Mouse (Mus musculus): Measurements from ENCODE around the gene Slc25a26.

DNA sequence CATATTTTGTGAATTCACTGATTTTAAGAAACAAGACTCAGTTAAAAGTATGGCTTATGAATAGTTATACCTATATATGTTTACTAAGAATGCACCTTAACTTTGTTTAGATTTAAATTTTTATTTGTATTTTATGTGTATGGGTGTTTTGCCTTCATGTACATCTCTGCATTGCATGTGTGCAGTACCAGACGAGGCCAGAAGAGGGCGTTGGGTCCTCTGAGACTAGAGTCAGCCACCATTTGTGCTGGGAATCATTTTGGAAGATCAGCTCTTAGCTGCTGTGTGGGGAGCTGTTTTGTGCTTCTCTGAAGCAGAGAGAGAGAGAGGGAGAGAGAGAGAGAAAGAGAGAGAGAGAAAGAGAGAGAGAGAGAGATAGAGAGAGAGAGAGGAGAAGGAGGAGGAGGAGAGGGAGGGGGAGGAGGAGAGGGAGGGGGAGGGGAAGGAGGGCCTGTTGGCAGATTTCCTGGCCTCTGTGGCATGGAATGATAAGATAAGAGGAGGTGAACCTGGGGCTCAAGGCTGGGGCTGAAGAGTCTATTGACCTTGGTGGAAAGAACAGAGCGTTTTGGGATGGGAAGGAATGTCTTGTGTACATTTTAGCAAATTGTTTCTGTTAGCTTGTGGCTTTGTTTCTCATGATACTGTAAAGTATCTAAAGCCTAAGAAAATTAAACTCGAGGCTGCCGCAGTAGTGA, 33.5 kb upstream of the Slc25a26 start:
- TF ChIP-seq CTCF (IDR thresholded peaks at IDR 0.05; ENCODE audit: low read depth): peak; percentile 72
- no peak for TF ChIP-seq EP300 (IDR thresholded peaks at IDR 0.05; ENCODE audit: low read depth)

Measured in liver, embryonic 14.5 days (tissue).